Mouse (Mus musculus) hematopoietic stem cell, adult 5-6 weeks (primary cell): ENCODE data around the gene Akap8l. TPM values are rescaled to one million over a fixed set of nuclear protein-coding genes. Genes with fewer than 3 reads are reported as not detected.

Experiments used
- ATAC-seq, 2 experiments: fragments of 125-278 bp in 1 of 2; replicated peaks in 1 of 2; 2 replicates each; pipeline ENCODE4 v1.8.0; 2016 to 2017; ENCODE audit warnings: inconsistent platforms in 2 of 2, mild to moderate bottlenecking in 2 of 2, moderate number of reproducible peaks in 2 of 2, low read depth in 1 of 2, moderate TSS enrichment in 1 of 2; ENCODE audit not compliant: low FRiP score in 2 of 2, poor library complexity in 2 of 2, severe bottlenecking in 2 of 2, insufficient read depth in 1 of 2, low TSS enrichment in 1 of 2
- total RNA-seq: library from RNA; stranded (forward); fragments of 172-1452, 232-1000 nt; gene quantifications from 2 replicates; pipeline ENCODE4 v1.2.3, GENCODE M21; 2017

Akap8l gene
- total RNA-seq, 1 experiment from 2014 or later = 127 TPM

GRCm38 (mm10) chr17:32285138-32285670 is 65.2 kb downstream of the Akap8l start:
- ATAC-seq = no peak

GRCm38 (mm10) chr17:32284262-32285137 is 65.9 kb downstream of the Akap8l start, which contains the start of gene Brd4:
Gene Brd4 (minus strand): TSS chr17:32284722.
- ATAC-seq = peak; percentile 63 to 75

- ATAC-seq = peak; percentile 64 to 91
These were observed 66.6 kb downstream of the Akap8l start for GRCm38 (mm10) chr17:32283771-32284221.

- ATAC-seq = no peak; a peak in 1 of 4 replicates
These were observed 67.1 kb downstream of the Akap8l start for GRCm38 (mm10) chr17:32283341-32283740.

GRCm38 (mm10) chr17:32281611-32282310 is 68.6 kb downstream of the Akap8l start:
- ATAC-seq = no peak

GRCm38 (mm10) chr17:32281126-32281525 is 69.3 kb downstream of the Akap8l start:
- no peak for ATAC-seq

GRCm38 (mm10) chr17:32280575-32280974 is 69.8 kb downstream of the Akap8l start:
- peak in 1 of 2 experiments; percentile 50; a peak in 1 of 4 replicates for ATAC-seq

GRCm38 (mm10) chr17:32277201-32277600 is 73.2 kb downstream of the Akap8l start:
- no peak for ATAC-seq

- ATAC-seq = no peak
These were observed 74.8 kb downstream of the Akap8l start for GRCm38 (mm10) chr17:32275568-32275967.

Other genes starting within 250 kb of the Akap8l start
- gene Notch3, start 183.8 kb downstream of the Akap8l start, total RNA-seq = 0.19 and 0.25 TPM in 2 replicates
- gene Ephx3, start 161.1 kb downstream of the Akap8l start, total RNA-seq = not detected in 2 replicates
- gene Brd4, start 65.9 kb downstream of the Akap8l start, total RNA-seq = 19.8 and 29.1 TPM in 2 replicates
- gene Akap8, start 29.4 kb downstream of the Akap8l start, total RNA-seq = 167 and 229 TPM in 2 replicates
- gene Wiz, start 38.8 kb upstream of the Akap8l start, total RNA-seq = 7.1 and 8.1 TPM in 2 replicates
- gene Rasal3, start 53.0 kb upstream of the Akap8l start, total RNA-seq = 87.7 and 92.1 TPM in 2 replicates
- 57.8 and 80.3 TPM in 2 replicates for gene Pglyrp2, start 73.6 kb upstream of the Akap8l start, total RNA-seq
- 0.99 TPM in 1 of 2 replicates, not detected in the other for gene Cyp4f39, start 102.1 kb upstream of the Akap8l start, total RNA-seq
- 1.4 and 2.2 TPM in 2 replicates for gene Cyp4f17, start 155.4 kb upstream of the Akap8l start, total RNA-seq
- 7.1 and 14.4 TPM in 2 replicates for gene Cyp4f16, start 186.0 kb upstream of the Akap8l start, total RNA-seq